In genomic region chr9:111408012-111408411, GRCm38 (mm10) we compare ENCODE assay signal across 14 mouse cellular contexts. TPM values are rescaled to one million over a fixed set of nuclear protein-coding genes. Genes with fewer than 3 reads are reported as not detected.
DNase-seq lines count a peak whose midpoint lies in the region; ATAC-seq and TF ChIP-seq lines count a peak whose summit lies in the region.
"Had no signal": no experiment of that assay in that cellular context is flagged by ENCODE, and none has a peak within 500 bp of the region (broad histone marks: within the 10 kb centered on the region; RNA-seq: fewer than 3 reads in every experiment).

No protein-coding gene starts in this region.

- H3K4me2 ChIP-seq in forebrain, embryonic 14.5 days (ENCODE audit: low read length): no peak overlapping the region

- H3K9me3 ChIP-seq in forebrain, embryonic 14.5 days (replicated peaks; ENCODE audit: control insufficient read depth, low read length): no peaks in the 10 kb centered on the region
- H3K9me3 ChIP-seq in forebrain, embryonic 10.5 days: no peaks in the 10 kb centered on the region

- no peak overlapping the region for H3K9ac ChIP-seq in forebrain, embryonic 14.5 days (ENCODE audit: low read length)
- H3K9ac ChIP-seq in heart, adult 2 months (ENCODE audit: low read depth, low read length): no peak overlapping the region
- H3K9ac ChIP-seq: liver, embryonic 14.5 days had no signal

- DNase-seq in forebrain, embryonic 14.5 days (ENCODE audit: low spot score): peak; percentile 74
- DNase-seq in forebrain, embryonic 10.5 days (ENCODE audit: extremely low spot score, low spot score): no peak
- DNase-seq in layer of hippocampus, adult 2 months (ENCODE audit: low spot score in 2 of 2): no peak
- DNase-seq in layer of hippocampus, adult 8-10 months (ENCODE audit: low spot score in 2 of 2): no peak
- peak; percentile 57 to 70 for DNase-seq in right cerebral cortex, postnatal 10 days (ENCODE audit: low spot score in 2 of 2)
- DNase-seq in right cerebral cortex, postnatal 36 days (ENCODE audit: low spot score in 2 of 2): no peak
- no peak for DNase-seq in heart, adult 2 months
- no peak for DNase-seq in adipocyte (ENCODE audit: low spot score)
- DNase-seq: kidney, postnatal 25 days; thymus, postnatal 4 days had no signal

- peak overlapping the region; percentile 10; the same call in 1 of the 2 replicates for H3K27ac ChIP-seq in forebrain, embryonic 14.5 days (ENCODE audit: low read depth, low read length)
- H3K27ac ChIP-seq in forebrain, embryonic 10.5 days: no peak overlapping the region
- H3K27ac ChIP-seq in layer of hippocampus, adult 2 months: peak overlapping the region; percentile 59
- H3K27ac ChIP-seq in heart, adult 2 months: no peak overlapping the region
- H3K27ac ChIP-seq: liver, embryonic 14.5 days had no signal

- H3K4me1 ChIP-seq in forebrain, embryonic 14.5 days (ENCODE audit: control insufficient read depth, insufficient read depth, low read length): no peaks in the 10 kb centered on the region
- no peaks in the 10 kb centered on the region for H3K4me1 ChIP-seq in forebrain, embryonic 10.5 days
- H3K4me1 ChIP-seq in heart, adult 2 months (ENCODE audit: control insufficient read depth, insufficient read depth, low read length): no peaks in the 10 kb centered on the region

- no peaks in the 10 kb centered on the region for H3K36me3 ChIP-seq in forebrain, embryonic 14.5 days (ENCODE audit: control insufficient read depth, insufficient read depth, low read length)
- H3K36me3 ChIP-seq in forebrain, embryonic 10.5 days (replicated peaks): no peaks in the 10 kb centered on the region
- no peaks in the 10 kb centered on the region for H3K36me3 ChIP-seq in heart, adult 2 months (ENCODE audit: control insufficient read depth, insufficient read depth, low read length)

- H3K27me3 ChIP-seq in forebrain, embryonic 14.5 days (replicated peaks; ENCODE audit: control insufficient read depth, insufficient read depth, low read length): no peaks in the 10 kb centered on the region
- no peaks in the 10 kb centered on the region for H3K27me3 ChIP-seq in forebrain, embryonic 10.5 days (ENCODE audit: poor library complexity, severe bottlenecking)
- H3K27me3 ChIP-seq in heart, adult 2 months (ENCODE audit: control insufficient read depth, insufficient read depth, low read length): no peaks in the 10 kb centered on the region
- H3K27me3 ChIP-seq: Patski had no signal

- 55% methylated on average over 6 of the region's 6 CpGs for WGBS in forebrain, embryonic 14.5 days
- 85% methylated on average over 6 of the region's 6 CpGs for WGBS in forebrain, embryonic 10.5 days
- 39% methylated on average over 6 of the region's 6 CpGs for WGBS in heart, adult 2 months

- H3K79me2 ChIP-seq in heart, adult 2 months (replicated peaks; ENCODE audit: control insufficient read depth, insufficient read depth, low read length): no peaks in the 10 kb centered on the region

- intact Hi-C loops in heart, adult 2 months (cut with DNase I): no loop called here

- no peak for TF ChIP-seq CTCF in layer of hippocampus, adult 2 months (conservative IDR thresholded peaks at IDR 0.05)
- TF ChIP-seq CTCF in heart, adult 2 months (IDR thresholded peaks at IDR 0.05): no peak

- TF ChIP-seq POLR2A in heart, adult 2 months (IDR thresholded peaks at IDR 0.05; ENCODE audit: insufficient read depth, low read depth, low read length): no peak

- H3K4me3 ChIP-seq in forebrain, embryonic 14.5 days (ENCODE audit: low read depth, low read length): no peak overlapping the region
- H3K4me3 ChIP-seq in forebrain, embryonic 10.5 days: no peak overlapping the region
- H3K4me3 ChIP-seq in layer of hippocampus, adult 2 months: no peak overlapping the region
- H3K4me3 ChIP-seq in heart, adult 2 months: no peak overlapping the region

- no peak; the same call in 1 of the 2 replicates for ATAC-seq in forebrain, embryonic 14.5 days
- ATAC-seq: Patski had no signal

- TF ChIP-seq EP300 in heart, adult 2 months (IDR thresholded peaks at IDR 0.05; ENCODE audit: insufficient read depth, low read depth, low read length): no peak

RNA-seq across cellular contexts. Expression of gene Dclk3, which starts 30.9 kb away (rescaled TPM):
- 2.1 and 3.0 TPM in 2 replicates for polyA plus RNA-seq in forebrain, embryonic 14.5 days (2014; fragmentation: Nextera tagmentation; extraction: Ambion mirVana)
- 0.14 and 0.21 TPM in 2 replicates for polyA plus RNA-seq in forebrain, embryonic 10.5 days (2016; fragmentation: Nextera tagmentation; extraction: Ambion mirVana)
- 10 to 100 TPM; 14.4 to 19.3 TPM for total RNA-seq in layer of hippocampus, adult 2 months (2021)
- 10 to 100 TPM; 13.6 to 17.0 (median 14.9) TPM for total RNA-seq in layer of hippocampus, adult 8-10 months (2022)
- total RNA-seq in heart, adult 2 months (2021): under 1 TPM; 0.23 to 0.39 TPM
- 0.33 and 0.44 TPM in 2 replicates for polyA plus RNA-seq in heart, adult 2 months (2012; rRNA removed)
- total RNA-seq: megakaryocyte-erythroid progenitor cell, adult 5-6 weeks; neutrophil, adult 5-6 weeks had no signal

Comparison
In these comparisons a context has a peak if more than half of its experiments do, and no peak if none do; other contexts are left out.
1. DNase-seq: peak in forebrain, embryonic 14.5 days (single experiment) and right cerebral cortex, postnatal 10 days (2 of 2); none in forebrain, embryonic 10.5 days (single experiment), layer of hippocampus, adult 2 months (0 of 2), layer of hippocampus, adult 8-10 months (0 of 2), right cerebral cortex, postnatal 36 days (0 of 2), heart, adult 2 months (0 of 2) and adipocyte (single experiment).
2. H3K27ac ChIP-seq: peak in forebrain, embryonic 14.5 days (single experiment) and layer of hippocampus, adult 2 months (single experiment); none in forebrain, embryonic 10.5 days (single experiment) and heart, adult 2 months (single experiment).
3. RNA of gene Dclk3, which starts 30.9 kb away (total RNA-seq): 14.4 to 19.3 TPM in layer of hippocampus, adult 2 months and 13.6 to 17.0 TPM in layer of hippocampus, adult 8-10 months; 0.23 to 0.39 TPM in heart, adult 2 months; every median in the first group is over 10 times any median in the second.